Mouse (Mus musculus): Measurements from ENCODE around the gene Msrb3. TPM values are rescaled to one million over a fixed set of nuclear protein-coding genes. Genes with fewer than 3 reads are reported as not detected.

Msrb3 gene
- polyA plus RNA-seq, 1 experiment from 2014 or later: 2.0 TPM

GRCm38 (mm10) chr10:120914948-120915631 is 16.2 kb upstream of the Msrb3 start:
- WGBS: 86% methylated on average over 15 of the region's 15 CpGs
- H3K27ac ChIP-seq: no peak overlapping the region
- ATAC-seq: no peak

GRCm38 (mm10) chr10:120914286-120914685 is 15.4 kb upstream of the Msrb3 start:
- no peak overlapping the region for H3K9ac ChIP-seq (replicated peaks)
- no peak overlapping the region for H3K4me3 ChIP-seq (replicated peaks)
- H3K36me3 ChIP-seq: no peaks in the 10 kb centered on the region
- H3K9me3 ChIP-seq: no peaks in the 10 kb centered on the region
- H3K4me2 ChIP-seq (replicated peaks): no peak overlapping the region
- no peaks in the 10 kb centered on the region for H3K27me3 ChIP-seq
- WGBS: 90% methylated on average over 7 of the region's 7 CpGs
- no peak overlapping the region for H3K27ac ChIP-seq
- no peaks in the 10 kb centered on the region for H3K4me1 ChIP-seq (replicated peaks)
- no peak for ATAC-seq

More at GRCm38 (mm10) chr10:120914948-120915631, 16.2 kb upstream of the Msrb3 start:
- no peak overlapping the region for H3K4me2 ChIP-seq (replicated peaks)
- H3K4me1 ChIP-seq (replicated peaks): no peaks in the 10 kb centered on the region
- H3K9ac ChIP-seq (replicated peaks): no peak overlapping the region
- H3K4me3 ChIP-seq (replicated peaks): no peak overlapping the region
- H3K27me3 ChIP-seq: no peaks in the 10 kb centered on the region
- H3K9me3 ChIP-seq: no peaks in the 10 kb centered on the region
- H3K36me3 ChIP-seq: no peaks in the 10 kb centered on the region

GRCm38 (mm10) chr10:120913796-120914195 is 14.9 kb upstream of the Msrb3 start:
- H3K9me3 ChIP-seq: no peaks in the 10 kb centered on the region
- H3K4me1 ChIP-seq (replicated peaks): no peaks in the 10 kb centered on the region
- no peak for ATAC-seq
- WGBS: 89% methylated on average over 7 of the region's 7 CpGs
- H3K9ac ChIP-seq (replicated peaks): no peak overlapping the region
- H3K27ac ChIP-seq: no peak overlapping the region
- no peak overlapping the region for H3K4me3 ChIP-seq (replicated peaks)
- no peaks in the 10 kb centered on the region for H3K36me3 ChIP-seq
- no peaks in the 10 kb centered on the region for H3K27me3 ChIP-seq
- H3K4me2 ChIP-seq (replicated peaks): no peak overlapping the region

- ATAC-seq: no peak
- Histone ChIP-seq H3K4me1 (replicated peaks) (no peaks in the 10 kb centered on the region), H3K9ac (replicated peaks) (no peak overlapping the region), H3K27ac (no peak overlapping the region), H3K36me3 (no peaks in the 10 kb centered on the region), H3K9me3 (no peaks in the 10 kb centered on the region), H3K27me3 (no peaks in the 10 kb centered on the region), H3K4me2 (replicated peaks) (no peak overlapping the region), H3K4me3 (replicated peaks) (no peak overlapping the region)
- WGBS: 85% methylated on average over 4 of the region's 4 CpGs
These were observed 13.1 kb upstream of the Msrb3 start for GRCm38 (mm10) chr10:120911971-120912370.

- WGBS: 94% methylated on average over 11 of the region's 11 CpGs
These were observed 10.1 kb upstream of the Msrb3 start for GRCm38 (mm10) chr10:120908776-120909574.

GRCm38 (mm10) chr10:120904676-120905075 is 5.8 kb upstream of the Msrb3 start:
- no peak for ATAC-seq
- no peak overlapping the region for H3K4me2 ChIP-seq (replicated peaks)
- H3K27me3 ChIP-seq: peaks cover 7% of the 10 kb centered on the region
- no peaks in the 10 kb centered on the region for H3K4me1 ChIP-seq (replicated peaks)
- H3K4me3 ChIP-seq (replicated peaks): no peak overlapping the region
- H3K9ac ChIP-seq (replicated peaks): no peak overlapping the region
- WGBS: 91% methylated on average over 10 of the region's 10 CpGs
- no peaks in the 10 kb centered on the region for H3K9me3 ChIP-seq
- H3K36me3 ChIP-seq: no peaks in the 10 kb centered on the region
- H3K27ac ChIP-seq: no peak overlapping the region

More at GRCm38 (mm10) chr10:120908776-120909574, 10.1 kb upstream of the Msrb3 start:
- no peaks in the 10 kb centered on the region for H3K27me3 ChIP-seq
- no peak overlapping the region for H3K9ac ChIP-seq (replicated peaks)
- H3K4me1 ChIP-seq (replicated peaks): no peaks in the 10 kb centered on the region
- no peak overlapping the region for H3K4me3 ChIP-seq (replicated peaks)
- H3K9me3 ChIP-seq: no peaks in the 10 kb centered on the region
- ATAC-seq: no peak
- no peak overlapping the region for H3K27ac ChIP-seq
- H3K4me2 ChIP-seq (replicated peaks): no peak overlapping the region
- no peaks in the 10 kb centered on the region for H3K36me3 ChIP-seq

GRCm38 (mm10) chr10:120903843-120904468 is 5.1 kb upstream of the Msrb3 start:
- Histone ChIP-seq H3K27ac (no peak overlapping the region), H3K9ac (replicated peaks) (no peak overlapping the region), H3K27me3 (peaks cover 11% of the 10 kb centered on the region), H3K4me3 (replicated peaks) (no peak overlapping the region), H3K4me2 (replicated peaks) (no peak overlapping the region), H3K36me3 (no peaks in the 10 kb centered on the region), H3K9me3 (no peaks in the 10 kb centered on the region), H3K4me1 (replicated peaks) (peaks cover 4% of the 10 kb centered on the region)
- WGBS: 83% methylated on average over 4 of the region's 4 CpGs
- no peak for ATAC-seq

GRCm38 (mm10) chr10:120901746-120902145 is 2.8 kb upstream of the Msrb3 start:
- WGBS: 66% methylated on average over 9 of the region's 9 CpGs

GRCm38 (mm10) chr10:120900096-120900495 is 1.2 kb upstream of the Msrb3 start:
- H3K27me3 ChIP-seq: peaks cover 38% of the 10 kb centered on the region
- no peak overlapping the region for H3K4me3 ChIP-seq (replicated peaks)
- no peak overlapping the region for H3K4me2 ChIP-seq (replicated peaks)
- no peak overlapping the region for H3K27ac ChIP-seq
- H3K9ac ChIP-seq (replicated peaks): no peak overlapping the region
- H3K36me3 ChIP-seq: no peaks in the 10 kb centered on the region
- ATAC-seq: no peak
- WGBS: 71% methylated on average over 13 of the region's 13 CpGs
- peaks cover 8% of the 10 kb centered on the region for H3K4me1 ChIP-seq (replicated peaks)
- H3K9me3 ChIP-seq: no peaks in the 10 kb centered on the region

More at GRCm38 (mm10) chr10:120901746-120902145, 2.8 kb upstream of the Msrb3 start:
- Histone ChIP-seq H3K4me1 (replicated peaks) (peaks cover 8% of the 10 kb centered on the region), H3K9me3 (no peaks in the 10 kb centered on the region), H3K27me3 (peaks cover 27% of the 10 kb centered on the region), H3K4me2 (replicated peaks) (no peak overlapping the region), H3K27ac (no peak overlapping the region), H3K9ac (replicated peaks) (no peak overlapping the region), H3K4me3 (replicated peaks) (no peak overlapping the region), H3K36me3 (no peaks in the 10 kb centered on the region)
- ATAC-seq: no peak

GRCm38 (mm10) chr10:120898357-120898756 is 544 bp downstream of the Msrb3 start:
- no peaks in the 10 kb centered on the region for H3K36me3 ChIP-seq
- H3K4me3 ChIP-seq (replicated peaks): peak overlapping the region; percentile 62
- H3K27ac ChIP-seq: no peak overlapping the region
- peak overlapping the region; percentile 84 for H3K4me2 ChIP-seq (replicated peaks)
- under 1% methylated on average over 43 of the region's 49 CpGs for WGBS
- peaks cover 40% of the 10 kb centered on the region for H3K27me3 ChIP-seq
- peak; percentile 69; the same call in 1 of the 2 replicates for ATAC-seq
- no peaks in the 10 kb centered on the region for H3K9me3 ChIP-seq
- H3K4me1 ChIP-seq (replicated peaks): peaks cover 8% of the 10 kb centered on the region
- H3K9ac ChIP-seq (replicated peaks): peak overlapping the region; percentile 67

GRCm38 (mm10) chr10:120895899-120896289 is 3.0 kb downstream of the Msrb3 start:
- H3K27me3 ChIP-seq: peaks cover 40% of the 10 kb centered on the region
- no peak overlapping the region for H3K4me2 ChIP-seq (replicated peaks)
- no peaks in the 10 kb centered on the region for H3K36me3 ChIP-seq
- WGBS: 36% methylated on average over 15 of the region's 15 CpGs
- no peak for ATAC-seq
- no peak overlapping the region for H3K27ac ChIP-seq
- no peaks in the 10 kb centered on the region for H3K9me3 ChIP-seq
- H3K4me3 ChIP-seq (replicated peaks): no peak overlapping the region
- no peak overlapping the region for H3K9ac ChIP-seq (replicated peaks)
- peaks cover 8% of the 10 kb centered on the region for H3K4me1 ChIP-seq (replicated peaks)

Measured in midbrain, embryonic 13.5 days (tissue).